In genomic region chr11:78973381-78974150, GRCm38 (mm10) we compare ENCODE assay signal across 8 mouse cellular contexts. TPM values are rescaled to one million over a fixed set of nuclear protein-coding genes. Genes with fewer than 3 reads are reported as not detected.
DNase-seq lines count a peak whose midpoint lies in the region; ATAC-seq lines count a peak whose summit lies in the region.

No protein-coding gene starts in this region.

- H3K9ac ChIP-seq in heart, embryonic 14.5 days (ENCODE audit: low read length): no peak overlapping the region
- H3K9ac ChIP-seq in neural tube, embryonic 11.5 days (ENCODE audit: low read length): no peak overlapping the region

- no peaks in the 10 kb centered on the region for H3K27me3 ChIP-seq in heart, embryonic 14.5 days (ENCODE audit: control insufficient read depth, insufficient read depth, low read length)
- no peaks in the 10 kb centered on the region for H3K27me3 ChIP-seq in neural tube, embryonic 11.5 days (ENCODE audit: control insufficient read depth, insufficient read depth, low read length)

- H3K4me2 ChIP-seq in heart, embryonic 14.5 days (ENCODE audit: low read length): peak overlapping the region; percentile 23; the same call in 1 of the 2 replicates
- no peak overlapping the region for H3K4me2 ChIP-seq in neural tube, embryonic 11.5 days (ENCODE audit: low read depth)

- H3K4me1 ChIP-seq in heart, embryonic 14.5 days (ENCODE audit: control insufficient read depth in 2 of 2, insufficient read depth in 2 of 2, low read length in 2 of 2): peaks cover 0 to 3% of the 10 kb centered on the region in 2 experiments; a peak in 1 of 4 replicates
- peaks cover 11% of the 10 kb centered on the region for H3K4me1 ChIP-seq in neural tube, embryonic 11.5 days (ENCODE audit: control insufficient read depth, insufficient read depth, low read length)

- no peak for ATAC-seq in heart, embryonic 14.5 days (ENCODE audit: insufficient number of reproducible peaks, insufficient read depth, low FRiP score, low read depth)
- ATAC-seq in neural tube, embryonic 11.5 days (ENCODE audit: insufficient read depth, low FRiP score, low TSS enrichment): no peak

- 0 out of 2 replicates have a peak, but pooled peaks cover 16% of the 10 kb centered on the region for H3K36me3 ChIP-seq in heart, embryonic 14.5 days (ENCODE audit: control insufficient read depth, insufficient read depth, low read length)
- no peaks in the 10 kb centered on the region for H3K36me3 ChIP-seq in neural tube, embryonic 11.5 days (ENCODE audit: control insufficient read depth, insufficient read depth, low read length)

- no peak overlapping the region for H3K4me3 ChIP-seq in heart, embryonic 14.5 days (ENCODE audit: control insufficient read depth in 1 of 2, insufficient read depth in 1 of 2, low read depth in 1 of 2, low read length in 2 of 2)
- H3K4me3 ChIP-seq in neural tube, embryonic 11.5 days (ENCODE audit: low read depth, low read length): no peak overlapping the region

- no peak overlapping the region for H3K27ac ChIP-seq in heart, embryonic 14.5 days (replicated peaks in 1 of 2; ENCODE audit: control insufficient read depth in 1 of 2, insufficient read depth in 1 of 2, low read depth in 2 of 2, low read length in 2 of 2)
- H3K27ac ChIP-seq in neural tube, embryonic 11.5 days (ENCODE audit: low read depth, low read length): 0 out of 2 replicates have a peak overlapping the region, but pooled peaks have one; percentile 6

- no peaks in the 10 kb centered on the region for H3K9me3 ChIP-seq in heart, embryonic 14.5 days (ENCODE audit: control insufficient read depth, low read length)
- H3K9me3 ChIP-seq in neural tube, embryonic 11.5 days (ENCODE audit: control insufficient read depth, low read length): no peaks in the 10 kb centered on the region

- WGBS in heart, embryonic 14.5 days: 59% methylated on average over 17 of the region's 17 CpGs
- 64% methylated on average over 17 of the region's 17 CpGs for WGBS in neural tube, embryonic 11.5 days

- DNase-seq in ovary, postnatal 14 days (ENCODE audit: low spot score): peak; percentile 27
- no peak for DNase-seq in ovary, adult 18-20 months (ENCODE audit: low spot score)
- DNase-seq in brain, adult 2 months (ENCODE audit: low read depth, low spot score): peak; percentile 53
- peak; percentile 51 for DNase-seq in layer of hippocampus, adult 9-11 months
- DNase-seq in neural tube, embryonic 11.5 days (ENCODE audit: low spot score): peak; percentile 53
- no peak for DNase-seq in cerebellum, adult 11 months
- no peak for DNase-seq in MN1 (ENCODE audit: low spot score)

RNA-seq across cellular contexts. Expression of gene Lgals9, which starts 11.2 kb away (rescaled TPM):
- 63.4 and 65.2 TPM in 2 replicates for polyA plus RNA-seq in heart, embryonic 14.5 days (2014; fragmentation: Nextera tagmentation; extraction: Ambion mirVana)
- 5.9 and 7.6 TPM in 2 replicates for polyA plus RNA-seq in neural tube, embryonic 11.5 days (2014; fragmentation: Nextera tagmentation; extraction: Ambion mirVana)

RNA-seq across cellular contexts. Expression of gene Nos2, which starts 53.0 kb away (rescaled TPM):
- polyA plus RNA-seq in heart, embryonic 14.5 days (2014; fragmentation: Nextera tagmentation; extraction: Ambion mirVana): 1.4 and 1.6 TPM in 2 replicates
- polyA plus RNA-seq in neural tube, embryonic 11.5 days (2014; fragmentation: Nextera tagmentation; extraction: Ambion mirVana): 1.4 and 1.6 TPM in 2 replicates

Comparison
In these comparisons a context has a peak if more than half of its experiments do, and no peak if none do; other contexts are left out.
1. DNase-seq: peak in ovary, postnatal 14 days (single experiment), brain, adult 2 months (single experiment), layer of hippocampus, adult 9-11 months (single experiment) and neural tube, embryonic 11.5 days (single experiment); none in ovary, adult 18-20 months (single experiment), cerebellum, adult 11 months (single experiment) and MN1 (single experiment).